Mouse (Mus musculus) stomach, postnatal 0 days (tissue): ENCODE measurements around the gene Ankrd13a. TPM values are rescaled to one million over a fixed set of nuclear protein-coding genes. Genes with fewer than 3 reads are reported as not detected.

Experiments used
- ATAC-seq: fragments of 200-750 bp; cut with Nextera tagmentation; 2 replicates; pipeline ENCODE4 v1.8.0; 2017; ENCODE audit not compliant: low FRiP score, low TSS enrichment
- DNase-seq: peaks from one replicate; pipeline ENCODE4 v3.0.0-alpha.2; 2016; ENCODE audit warnings: low spot score
- H3K27ac ChIP-seq: fragments of 300-500 bp; sonication (generic); replicated peaks from 2 replicates; pipeline ENCODE4 v1.5.1; 2014; ENCODE audit warnings: mild to moderate bottlenecking, control low read depth
- H3K27me3 ChIP-seq: fragments of 300-500 bp; sonication (generic); 2 replicates; pipeline ENCODE4 v1.6.1; 2014; ENCODE audit warnings: low read length; ENCODE audit not compliant: control insufficient read depth, insufficient read depth
- H3K36me3 ChIP-seq: fragments of 300-500 bp; sonication (generic); 2 replicates; pipeline ENCODE4 v1.6.1; 2014; ENCODE audit warnings: low read length, mixed read lengths; ENCODE audit not compliant: control insufficient read depth, insufficient read depth
- H3K4me1 ChIP-seq: fragments of 300-500 bp; sonication (generic); replicated peaks from 2 replicates; pipeline ENCODE4 v1.6.1; 2014; ENCODE audit warnings: antibody characterized with exemption; ENCODE audit not compliant: control insufficient read depth, insufficient read depth
- H3K4me2 ChIP-seq: fragments of 300-500 bp; sonication (generic); replicated peaks from 2 replicates; pipeline ENCODE4 v1.6.1; 2014; ENCODE audit warnings: low read depth, mild to moderate bottlenecking, control low read depth, moderate library complexity
- H3K4me3 ChIP-seq: fragments of 300-500 bp; sonication (generic); 2 replicates; pipeline ENCODE4 v1.5.1; 2014; ENCODE audit warnings: low read depth, low read length, control low read depth
- H3K9ac ChIP-seq: fragments of 300-500 bp; sonication (generic); 2 replicates; pipeline ENCODE4 v1.6.1; 2014; ENCODE audit warnings: mild to moderate bottlenecking, low read length, control low read depth, mixed read lengths
- H3K9me3 ChIP-seq: fragments of 300-500 bp; sonication (generic); 2 replicates; pipeline ENCODE4 v1.6.1; 2016; ENCODE audit warnings: low read length; ENCODE audit not compliant: control insufficient read depth
- CTCF ChIP-seq: IDR thresholded peaks from 2 replicates; pipeline ENCODE4 v1.5.1; 2016; ENCODE audit warnings: antibody characterized with exemption, low read depth, mild to moderate bottlenecking, moderate library complexity
- EP300 ChIP-seq: optimal IDR thresholded peaks from 2 replicates; pipeline ENCODE3; 2016; ENCODE audit warnings: antibody characterized with exemption
- WGBS: fragments of 180-500 bp; shearing (Covaris S2); extraction: QIAGEN DNeasy Blood & Tissue Kit; methylation state at CpG from one replicate; pipeline ENCODE4 v1.1.7; 2014; 5-methylcytosine and 5-hydroxymethylcytosine counted together
- polyA plus RNA-seq: library from polyadenylated mRNA; unstranded; fragments of >200 nt; fragmentation: Nextera tagmentation; extraction: Ambion mirVana; gene quantifications from 2 replicates; pipeline ENCODE4 v1.2.1, GENCODE M21; 2015

Ankrd13a gene
- polyA plus RNA-seq, 1 experiment from 2014 or later = 36.4 TPM

- H3K27me3 ChIP-seq = no peaks in the 10 kb centered on the region
- H3K9ac ChIP-seq = no peak overlapping the region
- H3K27ac ChIP-seq = no peak overlapping the region
- no peaks in the 10 kb centered on the region for H3K9me3 ChIP-seq
- DNase-seq (no peak), ATAC-seq (no peak)
- H3K4me3 ChIP-seq = no peak overlapping the region
- no peak overlapping the region for H3K4me2 ChIP-seq
- no peak for TF ChIP-seq EP300
- no peak for TF ChIP-seq CTCF
- no peaks in the 10 kb centered on the region for H3K4me1 ChIP-seq
- WGBS = 80% methylated on average over 21 of the region's 21 CpGs
- H3K36me3 ChIP-seq = peaks cover 37% of the 10 kb centered on the region
These were observed 37.2 kb upstream of the Ankrd13a start for GRCm38 (mm10) chr5:114737090-114737887.

DNA sequence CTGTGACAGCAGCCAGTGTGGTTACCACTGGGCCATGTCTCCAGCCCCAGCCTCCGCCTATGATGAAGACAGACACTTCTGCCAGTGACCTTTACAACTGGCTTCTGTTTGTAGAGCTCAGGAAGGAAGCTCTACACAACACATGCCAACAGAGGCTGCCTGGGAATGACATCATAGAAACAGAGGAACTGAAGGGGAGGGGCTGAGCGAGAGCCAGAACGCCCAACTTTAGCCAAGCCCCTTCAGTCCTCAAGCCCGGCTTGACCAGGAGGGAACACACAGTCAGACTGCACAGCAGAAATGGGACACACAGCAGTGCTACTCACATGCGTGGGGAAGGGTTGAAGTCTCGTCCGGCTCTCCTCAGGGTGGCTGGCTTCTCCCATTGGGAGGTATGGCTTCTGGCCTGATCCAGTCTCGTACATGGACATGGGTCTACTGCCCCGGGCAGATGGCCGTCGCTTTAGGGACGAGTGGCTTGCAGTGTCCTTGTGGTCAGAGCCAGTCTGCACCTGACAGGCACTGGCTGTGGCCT lies 35.7 kb upstream of the Ankrd13a start:
- no peak for DNase-seq
- no peak overlapping the region for H3K27ac ChIP-seq

GRCm38 (mm10) chr5:114740595-114740994 lies 33.9 kb upstream of the Ankrd13a start:
- H3K27ac ChIP-seq = no peak overlapping the region
- no peak overlapping the region for H3K9ac ChIP-seq
- H3K4me2 ChIP-seq = no peak overlapping the region
- no peak for DNase-seq
- H3K27me3 ChIP-seq = no peaks in the 10 kb centered on the region
- H3K4me3 ChIP-seq = no peak overlapping the region
- no peak for ATAC-seq
- 36% methylated on average over 4 of the region's 4 CpGs for WGBS
- no peaks in the 10 kb centered on the region for H3K9me3 ChIP-seq
- peaks cover 54% of the 10 kb centered on the region for H3K36me3 ChIP-seq
- no peak for TF ChIP-seq CTCF
- no peak for TF ChIP-seq EP300
- no peaks in the 10 kb centered on the region for H3K4me1 ChIP-seq

More for the DNA sequence above, 35.7 kb upstream of the Ankrd13a start:
- ATAC-seq = peak; percentile 62; the same call in 1 of the 2 replicates
- Histone ChIP-seq H3K27me3 (no peaks in the 10 kb centered on the region), H3K9ac (no peak overlapping the region), H3K9me3 (no peaks in the 10 kb centered on the region), H3K36me3 (peaks cover 43% of the 10 kb centered on the region), H3K4me2 (no peak overlapping the region), H3K4me1 (no peaks in the 10 kb centered on the region), H3K4me3 (no peak overlapping the region)
- TF ChIP-seq CTCF = no peak
- TF ChIP-seq EP300 = no peak
- WGBS = 77% methylated on average over 12 of the region's 12 CpGs

GRCm38 (mm10) chr5:114742572-114742971 lies 31.9 kb upstream of the Ankrd13a start:
- H3K9me3 ChIP-seq = no peaks in the 10 kb centered on the region
- DNase-seq = no peak
- H3K4me2 ChIP-seq = no peak overlapping the region
- peaks cover 46% of the 10 kb centered on the region for H3K36me3 ChIP-seq
- no peak overlapping the region for H3K27ac ChIP-seq
- no peaks in the 10 kb centered on the region for H3K4me1 ChIP-seq
- H3K27me3 ChIP-seq = no peaks in the 10 kb centered on the region
- H3K9ac ChIP-seq = no peak overlapping the region
- ATAC-seq = no peak
- WGBS = 94% methylated on average over 10 of the region's 10 CpGs
- TF ChIP-seq EP300 = no peak
- H3K4me3 ChIP-seq = no peak overlapping the region

- Histone ChIP-seq H3K9ac (no peak overlapping the region), H3K9me3 (no peaks in the 10 kb centered on the region), H3K4me2 (no peak overlapping the region), H3K4me1 (no peaks in the 10 kb centered on the region), H3K4me3 (no peak overlapping the region), H3K36me3 (peaks cover 46% of the 10 kb centered on the region), H3K27me3 (no peaks in the 10 kb centered on the region), H3K27ac (no peak overlapping the region)
- no peak for DNase-seq
- TF ChIP-seq EP300 = no peak
- no peak for TF ChIP-seq CTCF
- no peak for ATAC-seq
- 88% methylated on average over 13 of the region's 13 CpGs for WGBS
These were observed 31.3 kb upstream of the Ankrd13a start for GRCm38 (mm10) chr5:114742998-114743696.

DNA sequence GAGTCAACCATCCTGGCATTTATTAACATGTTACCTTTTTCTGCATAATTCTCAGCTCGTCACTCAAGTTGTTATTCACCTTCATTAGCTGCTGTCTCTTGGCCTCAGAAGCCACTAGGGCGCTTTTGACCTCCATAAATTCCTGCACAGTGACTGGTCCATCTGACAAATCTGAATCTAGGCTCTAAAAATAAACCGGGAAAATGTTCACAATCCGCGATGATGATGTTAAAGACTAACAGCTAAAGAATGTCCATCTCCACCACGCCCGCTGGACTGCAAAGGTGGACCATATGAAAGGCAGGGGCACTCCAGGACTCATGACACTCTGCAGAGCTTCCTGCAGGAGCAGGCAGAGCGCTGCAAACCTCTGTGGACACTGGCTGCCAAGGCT lies 30.8 kb upstream of the Ankrd13a start:
- 85% methylated on average over 8 of the region's 8 CpGs for WGBS
- TF ChIP-seq EP300 = no peak
- TF ChIP-seq CTCF = no peak
- no peaks in the 10 kb centered on the region for H3K4me1 ChIP-seq
- no peak for ATAC-seq
- no peak overlapping the region for H3K9ac ChIP-seq
- no peak overlapping the region for H3K4me3 ChIP-seq
- no peak for DNase-seq
- peaks cover 44% of the 10 kb centered on the region for H3K36me3 ChIP-seq
- no peak overlapping the region for H3K4me2 ChIP-seq
- H3K27ac ChIP-seq = no peak overlapping the region
- no peaks in the 10 kb centered on the region for H3K9me3 ChIP-seq
- H3K27me3 ChIP-seq = no peaks in the 10 kb centered on the region
